Mouse (Mus musculus) heart, postnatal 25 days (tissue): ENCODE measurements around the gene Tmf1. TPM values are rescaled to one million over a fixed set of nuclear protein-coding genes. Genes with fewer than 3 reads are reported as not detected.
A peak's percentile ranks its signal among the peaks of the same experiment; 100 is the strongest.

Experiments used
- DNase-seq: peaks from one replicate; pipeline ENCODE4 v3.0.0; 2022; ENCODE audit warnings: low spot score
- intact Hi-C: fragments of 180-260 bp; cut with DNase I; formaldehyde crosslinking; loops from one replicate; pipeline ENCODE4 v1.15.1; 2025
- total RNA-seq, 2 experiments: library from RNA; stranded (reverse); gene quantifications; 2 replicates each; pipeline ENCODE4 v1.2.3; 2021

Tmf1 gene
- total RNA-seq, result 10 to 100 TPM; 33.3 to 36.4 TPM

DNA sequence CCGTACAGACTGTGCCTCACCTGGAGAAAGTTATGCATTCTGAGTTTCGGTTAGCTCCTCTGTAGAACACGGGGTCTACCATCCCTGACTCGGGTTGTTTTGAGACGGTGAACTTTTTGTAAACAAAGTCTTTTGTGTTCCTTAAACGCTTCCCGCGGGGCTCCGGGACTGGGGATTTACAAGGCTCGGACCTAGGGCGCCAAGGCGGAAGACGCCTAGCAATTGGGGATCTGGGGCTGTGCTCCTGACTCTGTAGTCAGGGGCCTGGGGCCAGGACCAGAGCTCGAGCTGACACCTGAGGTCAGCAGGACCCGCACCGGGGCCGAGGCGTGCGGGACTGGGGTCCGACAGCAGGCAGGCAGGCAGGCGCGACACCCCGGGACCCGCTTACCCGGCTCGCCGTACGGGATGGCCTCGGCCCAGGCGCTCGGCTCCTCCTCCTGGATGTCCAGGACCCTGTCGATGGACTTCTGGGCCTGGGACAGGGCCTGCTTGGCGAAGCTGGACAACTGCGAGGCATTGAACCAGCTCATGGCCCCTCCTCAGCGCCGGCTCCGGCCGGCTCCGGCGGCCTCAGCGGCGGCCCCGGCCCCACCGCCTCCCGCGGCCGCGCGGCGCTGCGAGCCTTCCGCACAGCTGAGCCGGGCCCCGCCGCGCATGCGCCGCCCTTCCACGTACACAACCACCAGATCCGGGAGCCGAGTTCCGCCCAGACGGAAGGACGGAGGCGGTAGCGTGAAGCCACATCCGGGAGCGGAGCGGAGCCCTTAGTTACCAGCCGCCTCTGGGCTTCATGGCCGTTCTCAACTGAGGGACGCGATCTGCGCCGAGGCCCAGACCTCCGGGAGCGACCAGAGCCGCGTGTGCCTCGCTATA lies at the start of gene Tmf1:
Tmf1 (minus strand) TSS at position 632 of the 876 bp plus-strand sequence.
- intact Hi-C loops, result loop anchor here (2.0 kb wide), 1 partner anchor 30 kb away; the partner anchor contains the start of gene Eogt
- peak; percentile 93 for DNase-seq

- DNase-seq, result no peak
- intact Hi-C loops, result no loop called here
Measured at GRCm38 (mm10) chr6:97227067-97227847, 48.3 kb upstream of the Tmf1 start.

GRCm38 (mm10) chr6:97226083-97226491 lies 47.2 kb upstream of the Tmf1 start:
- no peak for DNase-seq
- intact Hi-C loops, result no loop called here

GRCm38 (mm10) chr6:97224505-97224904 lies 45.6 kb upstream of the Tmf1 start:
- DNase-seq, result no peak
- intact Hi-C loops, result no loop called here

- no peak for DNase-seq
- intact Hi-C loops, result no loop called here
Measured at GRCm38 (mm10) chr6:97223566-97223965, 44.6 kb upstream of the Tmf1 start.

DNA sequence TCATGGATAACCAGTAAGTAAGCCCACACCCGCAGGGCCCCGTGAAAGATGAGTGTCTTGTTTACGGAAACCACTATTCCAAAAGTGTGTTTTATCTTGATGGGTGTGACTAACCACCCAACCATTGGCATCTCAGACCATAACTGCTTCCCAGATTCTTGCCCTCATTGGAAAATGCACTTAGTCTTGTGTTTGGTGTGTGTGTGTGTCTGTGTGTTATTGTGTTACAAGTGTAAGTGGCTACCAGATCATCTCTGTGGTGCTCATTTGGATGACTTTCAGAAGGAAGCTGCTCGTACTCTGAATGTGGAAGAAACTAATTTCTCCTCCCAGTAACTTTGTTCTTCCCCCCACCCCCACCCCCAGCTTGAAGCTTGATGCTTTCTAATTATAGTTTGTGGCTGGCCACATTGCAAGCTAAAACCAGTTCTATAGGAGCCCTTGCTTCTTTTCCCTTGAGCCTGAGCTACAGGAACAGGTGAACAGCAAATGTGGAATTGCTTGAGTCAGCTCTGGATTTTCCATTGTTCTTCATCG lies 44.1 kb upstream of the Tmf1 start:
- no peak for DNase-seq
- intact Hi-C loops, result no loop called here

DNA sequence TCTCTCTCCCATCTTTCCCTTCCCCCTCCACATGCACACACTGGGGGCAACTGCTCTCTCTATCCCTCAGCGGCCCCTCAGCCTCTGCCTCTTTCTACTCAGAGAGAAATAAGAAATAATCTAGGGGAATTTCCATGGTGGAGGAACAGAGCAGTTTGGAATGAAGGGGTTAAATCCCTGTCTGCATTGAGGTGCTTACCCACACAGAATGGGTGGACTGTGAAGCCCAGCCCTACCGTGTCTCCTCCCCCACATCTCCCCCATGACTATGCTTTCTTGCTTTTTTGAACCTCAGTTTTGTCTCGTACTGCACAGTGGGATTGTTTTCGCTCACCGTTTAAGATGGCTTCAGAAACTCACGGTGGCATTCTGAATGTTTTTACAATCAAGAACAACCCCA lies 43.4 kb upstream of the Tmf1 start:
- intact Hi-C loops, result no loop called here

GRCm38 (mm10) chr6:97221205-97222025 lies 42.5 kb upstream of the Tmf1 start:
- no peak for DNase-seq
- intact Hi-C loops, result no loop called here

More for the DNA sequence above, 43.4 kb upstream of the Tmf1 start:
- DNase-seq, result no peak

DNA sequence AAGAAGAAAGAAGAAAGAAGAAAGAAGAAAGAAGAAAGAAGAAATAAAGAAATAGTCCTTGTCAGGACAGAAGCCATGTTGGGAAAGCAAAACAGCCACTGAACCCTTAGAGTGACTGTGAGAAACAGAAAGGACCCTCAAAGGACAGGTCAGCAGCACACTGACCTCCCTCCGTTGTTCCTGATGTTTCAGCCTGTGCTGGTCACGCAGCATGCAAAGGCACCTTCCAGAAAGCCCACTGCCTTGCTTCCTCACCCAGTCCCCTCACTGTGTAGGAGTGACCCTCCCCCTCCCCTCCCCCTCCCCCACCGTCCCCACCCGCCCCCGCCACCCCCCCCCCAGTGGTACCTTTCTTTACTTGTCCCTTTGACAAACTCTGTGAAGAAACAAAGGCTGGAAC lies 41.8 kb upstream of the Tmf1 start:
- no peak for DNase-seq
- intact Hi-C loops, result no loop called here

- intact Hi-C loops, result no loop called here
Measured at GRCm38 (mm10) chr6:97216154-97216821, 37.4 kb upstream of the Tmf1 start.

DNA sequence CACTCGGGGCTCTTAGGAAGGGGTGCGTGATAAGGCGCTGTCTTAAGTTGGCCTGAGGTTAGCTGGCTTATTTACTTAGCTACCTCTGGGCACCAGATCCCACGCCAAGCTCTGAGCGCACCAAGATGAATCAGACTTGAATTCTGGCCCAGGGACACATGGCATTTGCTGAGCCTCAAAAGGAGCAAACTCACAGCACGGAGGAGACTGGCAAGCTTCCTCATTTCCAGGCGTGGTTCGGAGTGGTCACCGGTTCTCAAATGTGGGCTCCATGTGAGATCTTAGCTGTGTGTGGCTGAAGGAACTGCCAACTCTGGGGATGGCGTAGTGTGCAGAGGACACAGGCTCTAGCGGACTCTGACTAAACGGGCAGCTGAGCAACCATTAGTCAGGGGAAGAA lies 33.1 kb upstream of the Tmf1 start:
- intact Hi-C loops, result loop anchor here (5.0 kb wide), 1 partner anchor 40 kb away; the partner anchor contains the start of gene Lmod3
- DNase-seq, result peak; percentile 55

More at GRCm38 (mm10) chr6:97216154-97216821, 37.4 kb upstream of the Tmf1 start:
- no peak for DNase-seq

- no peak for DNase-seq
- intact Hi-C loops, result loop anchor here (5.0 kb wide), 1 partner anchor 41 kb away; the partner anchor contains the start of gene Lmod3
Measured at GRCm38 (mm10) chr6:97210962-97211601, 32.2 kb upstream of the Tmf1 start.

DNA sequence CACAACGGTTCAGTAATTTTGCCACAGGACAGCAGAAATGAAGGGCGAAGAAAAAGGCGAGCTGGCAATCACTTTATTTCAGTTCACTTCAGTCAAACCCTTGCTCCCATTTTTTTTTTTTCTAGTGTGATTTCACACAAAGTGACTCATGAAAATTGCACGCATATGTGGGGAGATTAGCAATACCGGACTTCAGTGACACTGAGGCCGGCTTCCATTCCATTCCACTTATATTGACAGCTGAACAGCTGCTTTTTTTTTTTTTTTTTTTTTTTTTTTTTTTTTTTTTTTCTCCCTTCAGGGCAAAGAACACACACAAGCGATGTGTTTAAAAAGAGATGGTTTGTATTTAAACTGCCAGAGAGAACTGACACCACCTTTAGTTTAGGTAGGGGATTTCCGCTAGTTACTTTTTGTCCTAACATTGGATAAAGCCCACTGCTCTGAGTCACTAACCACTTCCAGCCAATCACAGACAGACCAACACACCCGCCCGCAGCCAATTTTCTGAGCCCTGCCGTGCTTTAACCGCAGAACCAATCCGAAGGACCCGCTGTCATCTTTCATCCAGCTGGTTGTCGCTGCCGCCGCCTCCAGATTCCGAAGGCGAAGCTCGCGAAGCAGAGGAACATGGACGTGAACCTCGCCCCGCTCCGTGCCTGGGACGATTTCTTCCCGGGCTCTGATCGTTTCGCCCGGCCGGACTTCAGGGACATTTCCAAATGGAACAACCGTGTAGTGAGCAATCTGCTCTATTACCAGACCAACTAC lies 31.5 kb upstream of the Tmf1 start, which contains the start of gene Arl6ip5:
Arl6ip5 (plus strand) TSS at position 499 of the 771 bp plus-strand sequence.
- intact Hi-C loops, result loop anchor here (5.0 kb wide), 1 partner anchor 42 kb away; the partner anchor contains the start of gene Lmod3
- DNase-seq, result peak; percentile 83

DNA sequence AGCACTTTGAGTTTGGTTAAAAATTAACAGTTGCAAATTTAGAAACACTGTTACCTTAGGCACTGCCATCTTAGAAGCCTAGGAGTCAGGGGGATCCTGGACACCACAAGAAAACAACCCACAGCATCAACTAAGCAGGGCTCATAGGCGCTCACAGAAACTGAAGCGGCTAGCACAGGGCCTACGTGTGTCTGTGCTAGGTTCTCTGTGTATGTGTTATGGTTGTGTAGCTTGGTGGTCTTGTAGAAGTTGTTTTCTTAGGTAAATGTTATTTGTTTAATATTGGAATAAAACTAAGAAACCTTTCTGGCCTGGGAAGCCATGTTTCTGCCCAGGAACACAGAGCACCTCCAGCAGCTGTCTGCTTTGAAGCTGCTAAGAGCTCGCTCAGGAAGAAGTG lies 30.8 kb upstream of the Tmf1 start:
- intact Hi-C loops, result loop anchor here (5.0 kb wide), 1 partner anchor 43 kb away; the partner anchor contains the start of gene Lmod3
- no peak for DNase-seq

DNA sequence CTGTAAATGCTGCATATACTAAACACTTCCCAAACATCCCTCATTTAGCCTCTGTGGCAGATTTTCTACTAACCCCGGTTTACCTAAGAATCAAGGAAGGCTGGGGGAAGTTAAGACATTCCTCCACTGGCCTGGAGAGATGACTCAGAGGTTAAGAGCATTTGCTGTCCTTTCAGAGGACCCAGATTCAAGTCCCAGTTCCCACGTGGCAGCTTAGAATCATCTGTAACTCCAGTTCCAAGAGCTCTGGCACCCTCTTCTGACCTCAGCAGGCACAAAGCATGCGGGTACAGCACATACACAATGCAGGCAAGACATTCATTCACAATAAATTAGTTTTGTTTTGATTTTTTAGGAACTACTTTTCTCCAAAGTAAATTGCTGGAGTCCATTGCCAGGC lies 30.3 kb upstream of the Tmf1 start:
- no peak for DNase-seq
- intact Hi-C loops, result no loop called here

DNA sequence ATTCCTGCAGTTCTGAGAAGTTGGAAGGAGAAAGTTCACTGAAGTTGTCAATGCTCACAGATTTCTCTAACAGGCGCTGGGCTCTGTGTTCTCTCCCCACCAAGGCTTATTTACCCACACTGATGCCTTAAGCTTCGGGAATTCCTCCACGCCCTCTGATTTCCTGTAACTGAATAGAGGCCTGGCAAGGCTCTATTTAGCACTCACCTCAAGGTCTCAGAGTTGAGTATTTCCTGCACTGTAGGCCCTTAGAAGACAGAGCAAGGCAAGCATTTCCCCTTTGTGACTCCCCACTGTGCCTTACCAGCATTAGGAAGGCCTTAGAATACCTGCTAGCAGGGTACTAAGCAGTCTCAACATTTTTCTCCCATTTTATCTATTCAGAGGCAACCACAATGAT lies 29.5 kb upstream of the Tmf1 start:
- DNase-seq, result no peak
- intact Hi-C loops, result no loop called here

DNA sequence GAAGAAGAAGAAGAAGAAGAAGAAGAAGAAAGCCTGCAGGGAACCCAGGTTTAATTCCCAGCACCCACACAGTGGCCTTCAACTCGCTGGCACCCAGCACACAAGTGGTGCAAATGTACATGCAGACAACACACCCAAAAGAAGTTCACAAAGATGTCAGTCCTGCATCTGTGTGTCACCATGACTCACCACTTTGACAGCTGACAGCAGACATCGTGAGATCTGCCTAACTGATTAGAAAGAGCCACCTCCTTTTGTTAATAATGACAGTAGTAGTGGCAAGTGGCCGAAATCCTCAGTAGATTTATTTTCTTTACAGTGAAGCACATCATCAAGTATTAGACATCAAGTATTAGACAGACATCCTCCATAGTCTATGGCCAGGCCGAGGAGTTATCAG lies 28.2 kb upstream of the Tmf1 start:
- intact Hi-C loops, result no loop called here
- no peak for DNase-seq

- DNase-seq, result peak; percentile 97
- intact Hi-C loops, result no loop called here
Measured at GRCm38 (mm10) chr6:97205439-97205885, 26.5 kb upstream of the Tmf1 start, which contains the start of gene Uba3. Uba3 (minus strand) TSS chr6:97205647.
